Mouse (Mus musculus) midbrain, embryonic 15.5 days (tissue): ENCODE measurements around the gene Grid2. TPM values are rescaled to one million over a fixed set of nuclear protein-coding genes. Genes with fewer than 3 reads are reported as not detected.

Source experiments
- ATAC-seq: fragments of 200-750 bp; cut with Nextera tagmentation; replicated peaks from 2 replicates; pipeline ENCODE4 v1.8.0; 2017; ENCODE audit warnings: moderate TSS enrichment
- H3K27ac ChIP-seq: fragments of 300-500 bp; sonication (generic); 2 replicates; pipeline ENCODE4 v1.5.1; 2015; ENCODE audit warnings: mild to moderate bottlenecking, inconsistent platforms
- H3K27me3 ChIP-seq: fragments of 300-500 bp; sonication (generic); replicated peaks from 2 replicates; pipeline ENCODE4 v1.6.1; 2015; ENCODE audit warnings: inconsistent platforms
- H3K36me3 ChIP-seq: fragments of 300-500 bp; sonication (generic); replicated peaks from 2 replicates; pipeline ENCODE4 v1.6.1; 2015; ENCODE audit warnings: inconsistent platforms
- H3K4me1 ChIP-seq: fragments of 300-500 bp; sonication (generic); 2 replicates; pipeline ENCODE4 v1.6.1; 2015; ENCODE audit warnings: inconsistent platforms
- H3K4me2 ChIP-seq: fragments of 300-500 bp; sonication (generic); 2 replicates; pipeline ENCODE4 v1.6.1; 2015; ENCODE audit warnings: inconsistent platforms, mild to moderate bottlenecking, moderate library complexity
- H3K4me3 ChIP-seq: fragments of 300-500 bp; sonication (generic); 2 replicates; pipeline ENCODE4 v1.5.1; 2015; ENCODE audit warnings: mild to moderate bottlenecking, inconsistent platforms
- H3K9ac ChIP-seq: fragments of 300-500 bp; sonication (generic); 2 replicates; pipeline ENCODE4 v1.6.1; 2015; ENCODE audit warnings: mild to moderate bottlenecking, inconsistent platforms
- H3K9me3 ChIP-seq: fragments of 300-500 bp; sonication (generic); 2 replicates; pipeline ENCODE4 v1.6.1; 2016; ENCODE audit warnings: inconsistent platforms
- WGBS: fragments of 180-500 bp; shearing (Covaris S2); methylation state at CpG from one replicate; pipeline ENCODE4 v1.1.7; 2015; ENCODE audit warnings: mixed read lengths; 5-methylcytosine and 5-hydroxymethylcytosine counted together
- polyA plus RNA-seq: library from polyadenylated mRNA; unstranded; fragments of >200 nt; fragmentation: Nextera tagmentation; extraction: Ambion mirVana; gene quantifications from 2 replicates; pipeline ENCODE4 v1.2.1, GENCODE M21; 2015

Gene Grid2
- polyA plus RNA-seq, 1 experiment from 2014 or later, result 14.1 TPM

GRCm38 (mm10) chr6:64136275-64136674 lies 880.6 kb downstream of the Grid2 start:
- Histone ChIP-seq H3K36me3 (no peaks in the 10 kb centered on the region), H3K4me3 (no peak overlapping the region), H3K4me2 (no peak overlapping the region), H3K9me3 (no peaks in the 10 kb centered on the region), H3K4me1 (no peaks in the 10 kb centered on the region), H3K27me3 (no peaks in the 10 kb centered on the region), H3K9ac (no peak overlapping the region), H3K27ac (peak overlapping the region; percentile 32; the same call in 1 of the 2 replicates)
- ATAC-seq, result no peak; the same call in 1 of the 2 replicates
- 48% methylated on average over 9 of the region's 9 CpGs for WGBS

GRCm38 (mm10) chr6:64148613-64149012 lies 892.9 kb downstream of the Grid2 start:
- Histone ChIP-seq H3K36me3 (no peaks in the 10 kb centered on the region), H3K4me1 (no peaks in the 10 kb centered on the region), H3K9ac (no peak overlapping the region), H3K4me2 (no peak overlapping the region), H3K9me3 (no peaks in the 10 kb centered on the region), H3K27ac (no peak overlapping the region), H3K27me3 (no peaks in the 10 kb centered on the region), H3K4me3 (no peak overlapping the region)
- 91% methylated on average over 7 of the region's 7 CpGs for WGBS
- no peak for ATAC-seq

- 76% methylated on average over 1 of the region's 1 CpGs for WGBS
- H3K4me1 ChIP-seq, result no peaks in the 10 kb centered on the region
Measured at GRCm38 (mm10) chr6:64174995-64175612, 919.4 kb downstream of the Grid2 start.

GRCm38 (mm10) chr6:64193646-64194045 lies 938.0 kb downstream of the Grid2 start:
- H3K4me1 ChIP-seq, result no peaks in the 10 kb centered on the region
- 88% methylated on average over 1 of the region's 1 CpGs for WGBS

More at GRCm38 (mm10) chr6:64174995-64175612, 919.4 kb downstream of the Grid2 start:
- ATAC-seq, result no peak
- Histone ChIP-seq H3K36me3 (no peaks in the 10 kb centered on the region), H3K9ac (no peak overlapping the region), H3K27me3 (no peaks in the 10 kb centered on the region), H3K4me2 (no peak overlapping the region), H3K9me3 (no peaks in the 10 kb centered on the region), H3K27ac (no peak overlapping the region), H3K4me3 (no peak overlapping the region)

GRCm38 (mm10) chr6:64202396-64203122 lies 946.9 kb downstream of the Grid2 start:
- H3K9ac ChIP-seq, result no peak overlapping the region
- no peaks in the 10 kb centered on the region for H3K36me3 ChIP-seq
- WGBS, result 16% methylated on average over 8 of the region's 8 CpGs
- 0 out of 2 replicates have a peak overlapping the region, but pooled peaks have one; percentile 53 for H3K27ac ChIP-seq
- H3K9me3 ChIP-seq, result no peaks in the 10 kb centered on the region
- peaks cover 9% of the 10 kb centered on the region; the same call in 1 of the 2 replicates for H3K4me1 ChIP-seq
- H3K4me2 ChIP-seq, result no peak overlapping the region
- no peak overlapping the region for H3K4me3 ChIP-seq
- no peaks in the 10 kb centered on the region for H3K27me3 ChIP-seq
- peak; percentile 78; the same call in 1 of the 2 replicates for ATAC-seq

More at GRCm38 (mm10) chr6:64193646-64194045, 938.0 kb downstream of the Grid2 start:
- no peaks in the 10 kb centered on the region for H3K27me3 ChIP-seq
- no peak overlapping the region for H3K4me3 ChIP-seq
- no peak overlapping the region for H3K27ac ChIP-seq
- no peak overlapping the region for H3K9ac ChIP-seq
- no peaks in the 10 kb centered on the region for H3K36me3 ChIP-seq
- ATAC-seq, result no peak
- no peaks in the 10 kb centered on the region for H3K9me3 ChIP-seq
- no peak overlapping the region for H3K4me2 ChIP-seq

- ATAC-seq, result no peak
- Histone ChIP-seq H3K4me3 (no peak overlapping the region), H3K4me1 (no peaks in the 10 kb centered on the region), H3K27ac (no peak overlapping the region), H3K36me3 (no peaks in the 10 kb centered on the region), H3K4me2 (no peak overlapping the region), H3K27me3 (no peaks in the 10 kb centered on the region), H3K9ac (no peak overlapping the region), H3K9me3 (no peaks in the 10 kb centered on the region)
- 73% methylated on average over 3 of the region's 3 CpGs for WGBS
Measured at GRCm38 (mm10) chr6:64236351-64236750, 980.7 kb downstream of the Grid2 start.

- ATAC-seq, result no peak
- H3K4me1 ChIP-seq, result no peaks in the 10 kb centered on the region
Measured at GRCm38 (mm10) chr6:64240526-64240925, 984.9 kb downstream of the Grid2 start.

GRCm38 (mm10) chr6:64245951-64246350 lies 990.3 kb downstream of the Grid2 start:
- WGBS, result 88% methylated on average over 1 of the region's 1 CpGs
- H3K27me3 ChIP-seq, result no peaks in the 10 kb centered on the region
- ATAC-seq, result no peak

More at GRCm38 (mm10) chr6:64240526-64240925, 984.9 kb downstream of the Grid2 start:
- H3K4me2 ChIP-seq, result no peak overlapping the region
- H3K36me3 ChIP-seq, result no peaks in the 10 kb centered on the region
- H3K9ac ChIP-seq, result no peak overlapping the region
- H3K4me3 ChIP-seq, result no peak overlapping the region
- no peaks in the 10 kb centered on the region for H3K27me3 ChIP-seq
- 83% methylated on average over 1 of the region's 1 CpGs for WGBS
- no peak overlapping the region for H3K27ac ChIP-seq
- H3K9me3 ChIP-seq, result no peaks in the 10 kb centered on the region

GRCm38 (mm10) chr6:64251041-64251440 lies 995.4 kb downstream of the Grid2 start:
- no peaks in the 10 kb centered on the region for H3K27me3 ChIP-seq
- H3K9ac ChIP-seq, result no peak overlapping the region
- H3K27ac ChIP-seq, result no peak overlapping the region
- no peak overlapping the region for H3K4me2 ChIP-seq
- no peak for ATAC-seq
- H3K4me3 ChIP-seq, result no peak overlapping the region
- WGBS, result 89% methylated on average over 1 of the region's 1 CpGs
- H3K36me3 ChIP-seq, result no peaks in the 10 kb centered on the region
- no peaks in the 10 kb centered on the region for H3K4me1 ChIP-seq
- no peaks in the 10 kb centered on the region for H3K9me3 ChIP-seq

More at GRCm38 (mm10) chr6:64245951-64246350, 990.3 kb downstream of the Grid2 start:
- H3K4me1 ChIP-seq, result no peaks in the 10 kb centered on the region
- H3K4me2 ChIP-seq, result no peak overlapping the region
- no peak overlapping the region for H3K9ac ChIP-seq
- H3K27ac ChIP-seq, result no peak overlapping the region
- no peaks in the 10 kb centered on the region for H3K9me3 ChIP-seq
- no peak overlapping the region for H3K4me3 ChIP-seq
- H3K36me3 ChIP-seq, result no peaks in the 10 kb centered on the region

GRCm38 (mm10) chr6:64263517-64263916 lies 1007.8 kb downstream of the Grid2 start:
- 94% methylated on average over 4 of the region's 4 CpGs for WGBS
- Histone ChIP-seq H3K9ac (no peak overlapping the region), H3K9me3 (no peaks in the 10 kb centered on the region), H3K27ac (no peak overlapping the region), H3K4me2 (no peak overlapping the region), H3K36me3 (no peaks in the 10 kb centered on the region), H3K4me3 (no peak overlapping the region), H3K4me1 (no peaks in the 10 kb centered on the region), H3K27me3 (no peaks in the 10 kb centered on the region)
- ATAC-seq, result no peak

GRCm38 (mm10) chr6:64264224-64264623 lies 1008.5 kb downstream of the Grid2 start:
- Histone ChIP-seq H3K9me3 (no peaks in the 10 kb centered on the region), H3K4me1 (no peaks in the 10 kb centered on the region), H3K4me3 (no peak overlapping the region), H3K27ac (no peak overlapping the region), H3K9ac (no peak overlapping the region), H3K4me2 (no peak overlapping the region), H3K27me3 (no peaks in the 10 kb centered on the region), H3K36me3 (no peaks in the 10 kb centered on the region)
- no peak for ATAC-seq
- WGBS, result 95% methylated on average over 2 of the region's 2 CpGs

- no peaks in the 10 kb centered on the region for H3K27me3 ChIP-seq
- no peaks in the 10 kb centered on the region for H3K36me3 ChIP-seq
- H3K27ac ChIP-seq, result no peak overlapping the region
- no peaks in the 10 kb centered on the region for H3K4me1 ChIP-seq
- no peak for ATAC-seq
- no peak overlapping the region for H3K4me3 ChIP-seq
- H3K4me2 ChIP-seq, result no peak overlapping the region
- 66% methylated on average over 2 of the region's 2 CpGs for WGBS
- H3K9ac ChIP-seq, result no peak overlapping the region
- no peaks in the 10 kb centered on the region for H3K9me3 ChIP-seq
Measured at GRCm38 (mm10) chr6:64274319-64275114, 1018.8 kb downstream of the Grid2 start.
